Mouse (Mus musculus): ENCODE measurements around the gene Parl.

GRCm38 (mm10) chr16:20248442-20249174 is 53.6 kb downstream of the Parl start:
- TF ChIP-seq POLR2A (IDR thresholded peaks at IDR 0.05; ENCODE audit: low read depth, low read length) (no peak), CTCF (IDR thresholded peaks at IDR 0.05; ENCODE audit: extremely low read depth, insufficient read length, insufficient replicate concordance, low read depth, low read length) (no peak)

Measured in small intestine, adult 2 months (tissue).